Mouse (Mus musculus): ENCODE results near the gene Hist1h1t. TPM values are rescaled to one million over a fixed set of nuclear protein-coding genes. Genes with fewer than 3 reads are reported as not detected.
"Not testable (repeated sequence)": the region's sequence is repeated elsewhere in the genome, so short reads cannot be mapped to it uniquely, and the experiment has no call there.

The Hist1h1t gene
- 0.36 and 0.43 TPM in 2 replicates for polyA plus RNA-seq (2015; fragmentation: Nextera tagmentation; extraction: Ambion mirVana)

DNA sequence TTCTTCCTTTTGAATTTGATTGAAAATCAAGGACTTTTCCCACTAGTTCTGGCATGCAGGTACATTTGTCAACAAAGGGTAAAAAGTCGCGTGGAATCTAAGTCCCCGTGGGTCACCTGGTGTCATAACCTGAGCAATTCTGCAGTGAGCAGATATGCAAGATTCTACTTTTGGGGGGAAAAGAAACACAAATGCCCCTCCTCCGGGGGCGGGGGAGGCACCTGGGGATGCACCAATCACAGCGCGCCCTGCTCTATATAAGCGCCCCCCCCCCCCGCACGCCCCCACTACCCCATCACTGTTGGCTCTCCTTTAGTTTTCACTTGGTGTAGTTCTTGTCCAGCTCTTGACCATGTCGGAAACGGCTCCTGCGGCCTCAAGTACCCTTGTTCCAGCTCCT lies at the start of gene Hist1h1t:
Gene Hist1h1t, plus strand, starts transcription at position 301 of the 400 bp plus-strand sequence.
- 52% methylated on average over 13 of the region's 13 CpGs for WGBS
- 0 out of 2 replicates have a peak within 1 kb of the TSS, but pooled peaks have one; percentile 10 for H3K4me3 ChIP-seq
- H3K36me3 ChIP-seq = no peaks in the 10 kb centered on the region
- H3K9me3 ChIP-seq = no peaks in the 10 kb centered on the region
- H3K4me2 ChIP-seq (replicated peaks) = peak within 1 kb of the TSS; percentile 46
- no peak within 1 kb of the TSS for H3K9ac ChIP-seq
- H3K27ac ChIP-seq = peak within 1 kb of the TSS; percentile 40; the same call in 1 of the 2 replicates
- no peak for ATAC-seq (ENCODE audit: low FRiP score, low read depth)
- H3K4me1 ChIP-seq = peaks cover 17% of the 10 kb centered on the region
- H3K27me3 ChIP-seq = no peaks in the 10 kb centered on the region

DNA sequence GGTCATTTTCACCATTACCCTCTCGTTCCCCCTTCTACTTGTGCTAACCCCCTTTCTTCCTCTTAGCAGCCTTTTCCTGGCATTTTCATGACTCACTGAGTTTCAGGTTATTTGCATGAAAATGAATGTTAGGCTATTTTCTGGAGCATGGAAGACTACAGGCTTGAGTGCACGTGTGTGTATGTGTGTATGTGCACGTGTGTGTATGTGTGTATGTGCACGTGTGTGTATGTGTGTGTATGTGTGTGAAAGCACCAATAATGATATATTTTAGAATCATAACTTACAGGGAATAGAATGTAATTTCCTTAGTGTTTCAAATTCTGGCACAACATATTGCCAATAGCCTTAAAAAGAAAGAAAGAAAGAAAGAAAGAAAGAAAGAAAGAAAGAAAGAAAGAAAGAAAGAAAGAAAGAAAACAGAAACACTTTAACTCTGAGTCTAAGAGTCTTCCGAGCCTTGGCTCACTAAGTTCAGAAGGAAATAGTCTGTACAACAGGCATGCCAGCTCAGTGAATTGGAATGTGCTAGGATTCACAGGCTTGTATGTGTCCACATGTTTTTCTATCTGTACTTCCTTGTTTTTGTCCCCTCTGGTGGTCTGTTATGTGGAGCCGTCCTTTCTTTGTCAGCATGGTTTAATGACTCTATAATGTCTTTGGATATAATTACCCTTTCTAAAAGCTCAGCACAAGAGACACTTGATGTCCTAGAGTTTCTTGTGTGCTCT lies 35.8 kb upstream of the Hist1h1t start:
- 76% methylated on average over 6 of the region's 6 CpGs for WGBS
- Histone ChIP-seq H3K27me3 (no peaks in the 10 kb centered on the region), H3K9me3 (no peaks in the 10 kb centered on the region), H3K9ac (no peak overlapping the region), H3K36me3 (no peaks in the 10 kb centered on the region), H3K4me3 (no peak overlapping the region), H3K4me2 (replicated peaks) (no peak overlapping the region), H3K27ac (no peak overlapping the region), H3K4me1 (no peaks in the 10 kb centered on the region)
- no peak for ATAC-seq (ENCODE audit: low FRiP score, low read depth)

DNA sequence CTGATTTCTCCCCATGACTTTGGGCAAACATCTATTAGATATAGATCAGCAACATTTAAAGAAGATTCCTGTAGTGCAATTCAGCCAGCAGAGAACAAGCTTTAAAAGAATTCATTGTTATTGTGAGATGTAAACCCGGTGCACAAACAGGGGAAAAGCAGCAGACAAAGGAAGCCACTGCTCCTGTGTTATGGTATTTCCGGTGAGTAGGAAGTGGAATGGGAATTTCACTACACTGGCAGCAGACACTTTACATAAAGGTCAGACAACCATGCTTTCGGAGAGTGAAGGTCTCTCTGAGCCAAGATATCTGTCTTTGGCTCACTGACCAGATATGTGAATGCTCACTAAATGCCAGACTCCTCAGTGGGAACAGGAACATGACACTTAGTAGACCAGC lies 33.1 kb upstream of the Hist1h1t start:
- H3K27me3 ChIP-seq = no peaks in the 10 kb centered on the region
- no peak overlapping the region for H3K27ac ChIP-seq
- ATAC-seq (ENCODE audit: low FRiP score, low read depth) = no peak
- no peaks in the 10 kb centered on the region for H3K9me3 ChIP-seq
- H3K4me1 ChIP-seq = no peaks in the 10 kb centered on the region
- H3K4me3 ChIP-seq = no peak overlapping the region
- no peak overlapping the region for H3K4me2 ChIP-seq (replicated peaks)
- 75% methylated on average over 3 of the region's 3 CpGs for WGBS
- H3K36me3 ChIP-seq = no peaks in the 10 kb centered on the region
- no peak overlapping the region for H3K9ac ChIP-seq

DNA sequence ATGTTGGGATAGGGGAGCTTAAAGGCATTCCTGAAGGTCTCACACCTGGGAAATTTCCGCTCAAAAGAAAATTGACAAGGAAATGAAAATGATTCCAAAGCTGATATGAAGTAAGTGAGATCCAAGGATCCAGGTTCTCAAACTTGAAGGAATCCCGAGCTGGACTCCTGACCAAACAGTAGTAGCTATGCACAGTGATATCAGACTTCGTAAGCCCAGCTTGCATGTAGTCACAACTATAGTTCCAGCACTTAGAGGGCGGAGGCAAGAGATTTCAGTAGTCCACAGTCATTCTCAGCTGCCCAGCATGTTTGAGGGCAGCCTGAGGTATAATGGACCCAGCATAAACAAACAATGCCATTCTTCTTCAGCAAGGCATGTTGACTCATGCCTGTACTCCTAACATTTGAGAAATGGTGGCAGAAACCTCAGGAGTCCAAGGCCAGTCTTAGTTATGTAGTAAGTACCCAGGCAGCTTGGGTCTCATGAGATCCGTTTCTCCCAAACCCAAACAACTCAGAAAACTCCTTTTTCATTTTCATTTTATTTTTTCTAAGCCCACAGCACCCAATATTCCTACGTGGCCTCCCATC lies 13.5 kb upstream of the Hist1h1t start:
- Histone ChIP-seq H3K36me3 (no peaks in the 10 kb centered on the region), H3K27me3 (no peaks in the 10 kb centered on the region), H3K4me1 (peaks cover 18% of the 10 kb centered on the region), H3K4me2 (replicated peaks) (peak overlapping the region; percentile 65), H3K27ac (0 out of 2 replicates have a peak overlapping the region, but pooled peaks have one; percentile 92), H3K4me3 (peak overlapping the region; percentile 51; the same call in 1 of the 2 replicates), H3K9ac (peak overlapping the region; percentile 73), H3K9me3 (no peaks in the 10 kb centered on the region)
- no peak for ATAC-seq (ENCODE audit: low FRiP score, low read depth)
- WGBS = 89% methylated on average over 6 of the region's 6 CpGs

DNA sequence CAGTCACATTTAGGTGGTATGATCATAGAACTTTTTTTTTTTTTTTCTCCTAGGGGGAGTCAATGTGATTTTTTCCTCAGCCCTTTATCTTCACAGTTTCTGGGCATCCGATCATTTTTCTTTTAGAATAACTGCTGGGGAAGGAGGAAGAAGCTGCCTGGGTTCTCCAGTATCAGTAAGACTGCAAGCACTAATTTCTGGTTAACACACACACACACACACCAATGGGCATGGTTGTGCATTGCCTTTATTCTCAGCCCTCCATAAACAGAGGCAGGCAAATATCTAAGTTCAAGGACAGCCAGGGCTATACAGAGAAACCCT lies 13.0 kb upstream of the Hist1h1t start:
- Histone ChIP-seq H3K4me3 (peak overlapping the region; percentile 51), H3K27me3 (no peaks in the 10 kb centered on the region), H3K4me1 (peaks cover 21% of the 10 kb centered on the region), H3K9ac (peak overlapping the region; percentile 73), H3K27ac (peak overlapping the region; percentile 92), H3K9me3 (no peaks in the 10 kb centered on the region), H3K4me2 (replicated peaks) (peak overlapping the region; percentile 65), H3K36me3 (no peaks in the 10 kb centered on the region)
- 67% methylated on average over 1 of the region's 1 CpGs for WGBS
- ATAC-seq (ENCODE audit: low FRiP score, low read depth) = no peak

DNA sequence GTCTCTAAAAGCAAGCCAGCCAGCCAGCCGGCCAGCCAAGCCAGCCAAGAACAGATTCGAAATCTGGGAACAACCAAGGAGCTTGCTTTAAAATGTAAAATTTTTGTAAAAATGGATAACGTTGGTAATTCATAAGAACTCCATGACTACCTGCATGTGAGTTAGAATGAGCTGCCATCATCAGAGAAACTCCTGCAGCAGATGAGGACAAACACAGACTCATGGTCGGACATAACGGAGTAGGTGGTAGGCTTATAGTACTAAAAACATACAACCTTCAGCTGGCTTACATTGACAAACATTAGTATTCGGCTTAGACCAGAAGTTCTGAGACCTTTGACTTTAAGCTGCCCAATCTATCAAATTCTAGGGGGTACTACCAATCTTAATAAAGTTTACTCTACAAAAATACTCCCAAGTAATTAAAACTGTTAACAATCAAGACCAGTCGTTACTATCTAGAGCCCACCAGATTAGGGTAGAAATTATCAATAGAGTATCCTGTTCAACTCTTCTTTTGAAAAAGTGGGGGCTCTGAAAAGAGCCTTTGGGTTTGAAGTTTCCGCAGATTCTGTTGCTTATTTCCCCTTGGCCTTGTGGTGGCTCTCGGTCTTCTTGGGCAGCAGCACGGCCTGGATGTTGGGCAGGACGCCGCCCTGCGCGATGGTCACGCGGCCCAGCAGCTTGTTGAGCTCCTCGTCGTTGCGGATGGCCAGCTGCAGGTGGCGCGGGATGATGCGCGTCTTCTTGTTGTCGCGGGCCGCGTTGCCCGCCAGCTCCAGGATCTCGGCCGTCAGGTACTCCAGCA lies 12.5 kb upstream of the Hist1h1t start:
- H3K36me3 ChIP-seq; H3K27me3 ChIP-seq; H3K9me3 ChIP-seq; ATAC-seq (ENCODE audit: low FRiP score, low read depth): not testable (repeated sequence)
- peak overlapping the region; percentile 92 for H3K27ac ChIP-seq
- H3K4me1 ChIP-seq = peaks cover 21% of the 10 kb centered on the region
- H3K4me3 ChIP-seq = peak overlapping the region; percentile 51
- peak overlapping the region; percentile 65 for H3K4me2 ChIP-seq (replicated peaks)
- peak overlapping the region; percentile 73 for H3K9ac ChIP-seq
- 8% methylated on average over 18 of the region's 30 CpGs for WGBS

DNA sequence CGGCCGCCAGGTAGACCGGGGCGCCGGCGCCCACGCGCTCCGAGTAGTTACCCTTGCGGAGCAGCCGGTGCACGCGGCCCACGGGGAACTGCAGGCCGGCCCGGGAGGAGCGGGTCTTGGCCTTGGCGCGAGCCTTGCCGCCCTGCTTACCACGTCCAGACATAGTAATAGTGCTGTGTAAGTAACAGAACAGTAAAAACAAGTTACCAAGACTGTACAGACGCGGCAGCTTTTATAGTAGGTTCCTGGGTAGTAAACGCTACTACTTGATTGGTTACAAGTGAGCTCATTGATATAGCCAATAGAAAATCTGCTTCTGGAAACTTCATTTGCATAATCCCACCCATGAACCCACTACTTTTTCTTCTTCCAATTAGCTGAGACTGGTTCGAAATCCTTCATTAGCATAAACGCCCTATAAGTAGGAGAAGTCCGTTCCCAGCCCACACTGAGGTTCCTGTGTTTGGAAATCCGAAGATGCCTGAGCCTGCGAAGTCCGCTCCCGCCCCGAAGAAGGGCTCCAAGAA lies 11.8 kb upstream of the Hist1h1t start, which contains the start of the genes Hist1h2ac and Hist1h2bc:
Gene Hist1h2ac, minus strand, starts transcription at position 194 of the 527 bp plus-strand sequence.
Gene Hist1h2bc, plus strand, starts transcription at position 445 of the 527 bp plus-strand sequence.
- peak within 1 kb of the TSS; percentile 98 for H3K27ac ChIP-seq
- peak; percentile 99 for ATAC-seq (ENCODE audit: low FRiP score, low read depth)
- peak within 1 kb of the TSS; percentile 76 for H3K4me2 ChIP-seq (replicated peaks)
- H3K27me3 ChIP-seq = no peaks in the 10 kb centered on the region
- peak within 1 kb of the TSS; percentile 79 for H3K9ac ChIP-seq
- H3K4me1 ChIP-seq = peaks cover 21% of the 10 kb centered on the region
- no peaks in the 10 kb centered on the region for H3K9me3 ChIP-seq
- no peaks in the 10 kb centered on the region for H3K36me3 ChIP-seq
- H3K4me3 ChIP-seq = peak within 1 kb of the TSS; percentile 51
- 0% methylated on average over 32 of the region's 32 CpGs for WGBS

DNA sequence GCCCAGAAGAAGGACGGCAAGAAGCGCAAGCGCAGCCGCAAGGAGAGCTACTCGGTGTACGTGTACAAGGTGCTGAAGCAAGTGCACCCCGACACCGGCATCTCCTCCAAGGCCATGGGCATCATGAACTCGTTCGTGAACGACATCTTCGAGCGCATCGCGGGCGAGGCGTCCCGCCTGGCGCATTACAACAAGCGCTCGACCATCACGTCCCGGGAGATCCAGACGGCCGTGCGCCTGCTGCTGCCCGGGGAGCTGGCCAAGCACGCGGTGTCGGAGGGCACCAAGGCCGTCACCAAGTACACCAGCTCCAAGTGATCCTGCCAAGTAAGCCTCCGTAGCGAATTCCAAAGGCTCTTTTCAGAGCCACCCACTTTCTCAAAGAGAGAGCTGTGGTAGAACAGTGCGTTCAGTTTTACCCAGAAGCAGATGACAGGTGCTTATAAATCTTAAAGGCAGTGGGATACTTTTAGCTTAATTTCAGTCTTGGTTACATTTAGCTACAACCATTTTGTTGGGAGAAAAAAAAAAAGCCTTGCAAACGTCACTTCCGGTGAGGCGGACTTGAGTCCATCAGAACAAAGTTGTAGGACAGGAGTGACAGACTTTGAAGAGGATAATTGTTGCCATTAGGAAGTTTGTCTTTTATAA lies 11.2 kb upstream of the Hist1h1t start:
- peak overlapping the region; percentile 79 for H3K9ac ChIP-seq
- not testable (repeated sequence) for H3K9me3 ChIP-seq, H3K27me3 ChIP-seq, H3K36me3 ChIP-seq
- peak overlapping the region; percentile 76 for H3K4me2 ChIP-seq (replicated peaks)
- peaks cover 21% of the 10 kb centered on the region for H3K4me1 ChIP-seq
- ATAC-seq (ENCODE audit: low FRiP score, low read depth) = peak; percentile 13
- WGBS = under 1% methylated on average over 18 of the region's 37 CpGs
- H3K4me3 ChIP-seq = peak overlapping the region; percentile 51
- peak overlapping the region; percentile 98 for H3K27ac ChIP-seq

DNA sequence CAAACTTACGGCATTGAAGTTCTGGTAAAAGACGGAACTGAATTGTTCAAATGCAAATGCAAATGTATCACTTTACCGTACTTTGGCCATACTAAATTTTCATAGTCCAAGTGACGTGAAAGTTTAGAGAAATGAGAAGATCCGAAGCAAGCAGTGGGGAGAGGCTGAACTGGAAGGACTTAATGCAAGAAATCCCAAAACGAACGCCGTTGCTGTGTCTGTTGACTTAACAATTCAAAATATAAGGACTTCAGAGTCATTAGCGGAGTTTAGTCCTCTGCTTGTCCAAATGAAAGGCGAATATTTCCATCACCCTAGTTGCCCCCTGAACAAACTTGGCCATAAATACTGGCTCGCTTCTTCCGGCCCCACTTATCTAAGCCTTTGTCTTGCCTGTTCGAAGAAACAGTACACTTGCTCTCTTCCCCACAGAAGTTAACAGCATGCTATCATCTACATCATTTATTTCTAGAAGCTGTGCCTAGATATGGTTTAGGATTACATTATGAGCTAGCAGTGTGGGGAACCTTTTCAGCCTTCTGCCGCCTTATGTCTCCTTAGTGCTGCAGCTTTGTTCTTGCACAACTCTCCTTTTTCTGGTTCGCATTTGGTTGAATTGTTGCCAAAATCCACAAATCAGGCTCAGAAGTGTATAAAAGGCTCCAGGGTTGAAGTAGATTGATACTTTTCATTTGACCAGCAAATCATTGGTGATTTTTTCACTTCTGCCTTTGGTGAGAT lies 10.3 kb upstream of the Hist1h1t start:
- Histone ChIP-seq H3K4me1 (peaks cover 21% of the 10 kb centered on the region), H3K36me3 (no peaks in the 10 kb centered on the region), H3K9me3 (no peaks in the 10 kb centered on the region), H3K4me3 (peak overlapping the region; percentile 51), H3K9ac (peak overlapping the region; percentile 79), H3K27ac (peak overlapping the region; percentile 98), H3K27me3 (no peaks in the 10 kb centered on the region), H3K4me2 (replicated peaks) (peak overlapping the region; percentile 76)
- ATAC-seq (ENCODE audit: low FRiP score, low read depth) = no peak
- WGBS = 9% methylated on average over 15 of the region's 15 CpGs

DNA sequence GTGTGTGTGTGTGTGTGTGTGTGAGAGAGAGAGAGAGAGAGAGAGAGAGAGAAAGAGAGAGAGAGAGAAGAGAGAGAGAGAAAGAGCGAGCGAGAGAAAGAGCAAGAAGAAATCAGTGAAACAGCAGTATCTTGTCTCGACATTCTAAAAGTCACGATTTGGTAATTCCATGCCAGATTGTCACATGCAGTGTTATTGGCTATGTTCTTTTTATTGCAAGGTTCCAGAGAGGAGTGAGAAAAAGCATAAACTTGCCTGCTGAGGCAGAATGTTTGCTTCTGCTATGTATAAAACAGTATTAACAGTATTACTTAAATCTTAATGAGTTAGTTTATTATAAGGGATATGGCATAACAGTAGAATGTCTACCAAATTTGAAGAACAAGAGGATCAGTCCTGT lies 9.6 kb upstream of the Hist1h1t start:
- 45% methylated on average over 4 of the region's 4 CpGs for WGBS
- Histone ChIP-seq H3K27ac (peak overlapping the region; percentile 98), H3K36me3 (no peaks in the 10 kb centered on the region), H3K9ac (peak overlapping the region; percentile 79), H3K9me3 (no peaks in the 10 kb centered on the region), H3K27me3 (no peaks in the 10 kb centered on the region), H3K4me1 (peaks cover 21% of the 10 kb centered on the region), H3K4me2 (replicated peaks) (peak overlapping the region; percentile 76), H3K4me3 (peak overlapping the region; percentile 51)
- no peak for ATAC-seq (ENCODE audit: low FRiP score, low read depth)

DNA sequence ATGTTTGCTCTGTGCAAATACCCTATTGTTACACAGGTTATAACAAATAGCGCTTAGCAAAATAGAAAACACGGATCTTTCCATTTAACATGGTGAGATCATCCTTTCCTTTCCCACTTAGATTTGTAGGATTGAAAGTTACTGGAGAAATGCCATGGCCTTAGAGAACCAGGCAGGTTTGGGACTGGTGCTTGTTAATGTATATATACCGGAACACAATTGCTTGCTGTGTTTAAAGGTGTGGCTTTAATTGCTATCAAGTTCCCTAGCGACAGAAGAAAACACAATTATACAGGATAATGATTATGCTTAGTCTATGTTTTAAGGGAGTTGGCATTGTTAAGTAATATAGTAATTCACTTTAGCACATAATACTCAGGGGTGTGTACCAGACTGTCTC lies 8.4 kb upstream of the Hist1h1t start:
- Histone ChIP-seq H3K4me2 (replicated peaks) (peak overlapping the region; percentile 30; the same call in 1 of the 2 replicates), H3K4me3 (no peak overlapping the region), H3K36me3 (no peaks in the 10 kb centered on the region), H3K9me3 (no peaks in the 10 kb centered on the region), H3K4me1 (peaks cover 21% of the 10 kb centered on the region), H3K9ac (no peak overlapping the region), H3K27me3 (no peaks in the 10 kb centered on the region), H3K27ac (no peak overlapping the region)
- 84% methylated on average over 4 of the region's 4 CpGs for WGBS
- no peak for ATAC-seq (ENCODE audit: low FRiP score, low read depth)
